Mouse (Mus musculus): ENCODE results near the gene Mmp9. TPM values are rescaled to one million over a fixed set of nuclear protein-coding genes. Genes with fewer than 3 reads are reported as not detected.
A peak's percentile ranks its signal among the peaks of the same experiment; 100 is the strongest.

The Mmp9 gene
- polyA plus RNA-seq, 1 experiment from 2014 or later, result 1.9 TPM

GRCm38 (mm10) chr2:164910360-164911061 is 30.1 kb upstream of the Mmp9 start:
- 4% methylated on average over 37 of the region's 37 CpGs for WGBS
- peaks cover 5% of the 10 kb centered on the region for H3K9me3 ChIP-seq (ENCODE audit: control insufficient read depth, low read length)
- H3K4me2 ChIP-seq, result peak overlapping the region; percentile 85
- peak overlapping the region; percentile 89 for H3K9ac ChIP-seq (ENCODE audit: low read depth, low read length)
- H3K36me3 ChIP-seq (ENCODE audit: control insufficient read depth, insufficient read depth, low read length), result peaks cover 36% of the 10 kb centered on the region
- ATAC-seq (replicated peaks; ENCODE audit: low FRiP score), result peak; percentile 30
- H3K27ac ChIP-seq (ENCODE audit: low read depth, low read length), result peak overlapping the region; percentile 96
- H3K4me3 ChIP-seq (ENCODE audit: low read depth, low read length), result peak overlapping the region; percentile 80
- H3K4me1 ChIP-seq (replicated peaks; ENCODE audit: control insufficient read depth, insufficient read depth, low read length), result peaks cover 28% of the 10 kb centered on the region
- DNase-seq (ENCODE audit: low spot score), result peak; percentile 51
- no peaks in the 10 kb centered on the region for H3K27me3 ChIP-seq (replicated peaks; ENCODE audit: control insufficient read depth, insufficient read depth, low read length)

- Histone ChIP-seq H3K27me3 (replicated peaks; ENCODE audit: control insufficient read depth, insufficient read depth, low read length) (no peaks in the 10 kb centered on the region), H3K4me2 (peak within 1 kb of the TSS; percentile 90), H3K9ac (ENCODE audit: low read depth, low read length) (peak within 1 kb of the TSS; percentile 89), H3K27ac (ENCODE audit: low read depth, low read length) (peak within 1 kb of the TSS; percentile 96), H3K36me3 (ENCODE audit: control insufficient read depth, insufficient read depth, low read length) (peaks cover 28% of the 10 kb centered on the region), H3K9me3 (ENCODE audit: control insufficient read depth, low read length) (peaks cover under 1% of the 10 kb centered on the region), H3K4me3 (ENCODE audit: low read depth, low read length) (peak within 1 kb of the TSS; percentile 80), H3K4me1 (replicated peaks; ENCODE audit: control insufficient read depth, insufficient read depth, low read length) (peaks cover 28% of the 10 kb centered on the region)
- ATAC-seq (replicated peaks; ENCODE audit: low FRiP score) (peak; percentile 83), DNase-seq (ENCODE audit: low spot score) (peak; percentile 97)
- WGBS, result under 1% methylated on average over 91 of the region's 91 CpGs
Observed at GRCm38 (mm10) chr2:164911086-164912048, 29.2 kb upstream of the Mmp9 start, which contains the start of gene Zfp335. Gene Zfp335, minus strand, starts transcription at chr2:164911757.

- Histone ChIP-seq H3K4me1 (replicated peaks; ENCODE audit: control insufficient read depth, insufficient read depth, low read length) (peaks cover 28% of the 10 kb centered on the region), H3K9ac (ENCODE audit: low read depth, low read length) (peak overlapping the region; percentile 89), H3K27ac (ENCODE audit: low read depth, low read length) (peak overlapping the region; percentile 96), H3K4me3 (ENCODE audit: low read depth, low read length) (peak overlapping the region; percentile 80), H3K27me3 (replicated peaks; ENCODE audit: control insufficient read depth, insufficient read depth, low read length) (no peaks in the 10 kb centered on the region), H3K4me2 (peak overlapping the region; percentile 90), H3K36me3 (ENCODE audit: control insufficient read depth, insufficient read depth, low read length) (peaks cover 21% of the 10 kb centered on the region), H3K9me3 (ENCODE audit: control insufficient read depth, low read length) (no peaks in the 10 kb centered on the region)
- peak; percentile 32 for ATAC-seq (replicated peaks; ENCODE audit: low FRiP score)
- DNase-seq (ENCODE audit: low spot score), result no peak
- WGBS, result 7% methylated on average over 12 of the region's 12 CpGs
Observed at GRCm38 (mm10) chr2:164912151-164912550, 28.4 kb upstream of the Mmp9 start.

DNA sequence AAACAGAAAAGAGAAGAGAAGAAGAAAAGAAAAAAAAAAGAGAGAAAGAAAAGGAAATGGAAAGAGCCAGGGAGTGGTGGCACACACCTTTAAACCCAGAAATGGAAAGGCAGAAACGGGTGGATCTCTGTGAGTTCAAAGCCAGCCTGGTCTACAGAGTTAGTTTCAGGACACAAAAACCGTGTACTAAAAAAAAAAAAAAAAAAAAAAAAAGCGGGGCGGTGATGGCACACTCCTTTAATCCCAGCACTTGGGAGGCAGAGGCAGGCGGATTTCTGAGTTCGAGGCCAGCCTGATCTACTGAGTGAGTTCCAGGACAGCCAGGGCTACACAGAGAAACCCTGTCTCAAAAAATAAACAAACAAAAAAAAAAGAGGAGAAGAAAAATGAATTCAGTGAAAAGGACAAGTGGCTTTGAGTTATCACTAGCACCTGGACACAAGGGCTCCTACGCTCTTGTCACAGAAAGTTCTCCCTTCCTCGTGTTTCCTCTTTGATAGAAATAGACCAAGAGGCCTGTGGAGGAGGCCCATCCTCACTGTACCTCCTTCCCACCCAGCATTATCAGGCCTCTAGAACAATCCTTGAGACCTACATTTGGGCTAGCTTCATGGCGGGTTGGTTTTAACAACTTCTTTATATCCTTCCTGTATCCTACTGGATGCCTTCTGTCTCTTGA is 27.7 kb upstream of the Mmp9 start:
- peak overlapping the region; percentile 96 for H3K27ac ChIP-seq (ENCODE audit: low read depth, low read length)

DNA sequence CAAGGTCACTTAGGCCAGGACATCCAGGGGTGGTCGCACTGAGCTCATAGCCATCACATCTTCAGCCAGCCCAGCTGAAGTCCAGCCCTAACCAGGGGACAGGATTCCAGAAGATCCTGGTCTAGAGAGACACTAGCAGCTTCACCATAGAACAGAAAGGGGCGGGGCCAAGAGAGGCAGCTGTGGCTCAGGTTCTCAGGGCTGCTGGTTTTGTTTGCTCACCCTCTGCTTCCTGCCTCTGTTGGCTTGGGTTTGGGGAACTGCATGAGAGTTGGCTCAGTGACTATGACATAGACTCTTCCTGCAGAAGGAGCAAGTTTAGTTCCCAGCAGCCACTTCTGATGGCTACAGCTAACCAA is 27.2 kb upstream of the Mmp9 start:
- no peaks in the 10 kb centered on the region for H3K27me3 ChIP-seq (replicated peaks; ENCODE audit: control insufficient read depth, insufficient read depth, low read length)
- 75% methylated on average over 2 of the region's 2 CpGs for WGBS
- ATAC-seq (replicated peaks; ENCODE audit: low FRiP score) (no peak), DNase-seq (ENCODE audit: low spot score) (no peak)
- no peak overlapping the region for H3K4me3 ChIP-seq (ENCODE audit: low read depth, low read length)
- H3K27ac ChIP-seq (ENCODE audit: low read depth, low read length), result peak overlapping the region; percentile 60
- H3K9ac ChIP-seq (ENCODE audit: low read depth, low read length), result no peak overlapping the region
- no peak overlapping the region for H3K4me2 ChIP-seq
- no peaks in the 10 kb centered on the region for H3K9me3 ChIP-seq (ENCODE audit: control insufficient read depth, low read length)
- H3K4me1 ChIP-seq (replicated peaks; ENCODE audit: control insufficient read depth, insufficient read depth, low read length), result peaks cover 28% of the 10 kb centered on the region
- peaks cover 8% of the 10 kb centered on the region for H3K36me3 ChIP-seq (ENCODE audit: control insufficient read depth, insufficient read depth, low read length)

More for the DNA sequence above, 27.7 kb upstream of the Mmp9 start:
- Histone ChIP-seq H3K36me3 (ENCODE audit: control insufficient read depth, insufficient read depth, low read length) (peaks cover 13% of the 10 kb centered on the region), H3K4me1 (replicated peaks; ENCODE audit: control insufficient read depth, insufficient read depth, low read length) (peaks cover 28% of the 10 kb centered on the region), H3K4me2 (peak overlapping the region; percentile 90), H3K9me3 (ENCODE audit: control insufficient read depth, low read length) (no peaks in the 10 kb centered on the region), H3K9ac (ENCODE audit: low read depth, low read length) (no peak overlapping the region), H3K4me3 (ENCODE audit: low read depth, low read length) (peak overlapping the region; percentile 80; the same call in 1 of the 2 replicates), H3K27me3 (replicated peaks; ENCODE audit: control insufficient read depth, insufficient read depth, low read length) (no peaks in the 10 kb centered on the region)
- DNase-seq (ENCODE audit: low spot score) (no peak), ATAC-seq (replicated peaks; ENCODE audit: low FRiP score) (no peak)
- 74% methylated on average over 8 of the region's 9 CpGs for WGBS

DNA sequence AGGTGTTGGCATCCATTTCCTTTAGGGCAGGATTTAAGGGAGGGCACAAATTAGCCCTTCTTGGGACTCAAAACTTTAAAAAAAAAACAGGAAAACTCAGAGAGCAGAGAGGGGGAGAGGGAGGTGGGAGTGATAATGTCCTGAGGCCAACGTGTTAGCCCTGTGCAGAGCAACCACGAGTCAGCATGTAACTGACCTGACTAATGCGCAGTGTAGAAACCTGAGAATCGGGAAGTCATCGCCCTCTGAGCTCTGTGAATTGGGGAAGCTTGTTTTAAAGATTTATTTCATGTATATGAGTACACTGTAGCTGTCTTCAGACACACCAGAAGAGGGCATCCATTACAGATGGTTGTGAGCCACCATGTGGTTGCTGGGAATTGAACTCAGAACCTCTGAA is 23.8 kb upstream of the Mmp9 start:
- no peak overlapping the region for H3K4me2 ChIP-seq
- WGBS, result 55% methylated on average over 5 of the region's 5 CpGs
- H3K9ac ChIP-seq (ENCODE audit: low read depth, low read length), result no peak overlapping the region
- H3K4me3 ChIP-seq (ENCODE audit: low read depth, low read length), result no peak overlapping the region
- no peak overlapping the region for H3K27ac ChIP-seq (ENCODE audit: low read depth, low read length)
- no peaks in the 10 kb centered on the region for H3K9me3 ChIP-seq (ENCODE audit: control insufficient read depth, low read length)
- no peaks in the 10 kb centered on the region; the same call in 1 of the 2 replicates for H3K36me3 ChIP-seq (ENCODE audit: control insufficient read depth, insufficient read depth, low read length)
- ATAC-seq (replicated peaks; ENCODE audit: low FRiP score) (no peak), DNase-seq (ENCODE audit: low spot score) (no peak)
- no peaks in the 10 kb centered on the region for H3K27me3 ChIP-seq (replicated peaks; ENCODE audit: control insufficient read depth, insufficient read depth, low read length)
- H3K4me1 ChIP-seq (replicated peaks; ENCODE audit: control insufficient read depth, insufficient read depth, low read length), result peaks cover 14% of the 10 kb centered on the region

- H3K9ac ChIP-seq (ENCODE audit: low read depth, low read length), result no peak overlapping the region
- H3K27ac ChIP-seq (ENCODE audit: low read depth, low read length), result no peak overlapping the region
- peaks cover 11% of the 10 kb centered on the region for H3K4me1 ChIP-seq (replicated peaks; ENCODE audit: control insufficient read depth, insufficient read depth, low read length)
- DNase-seq (ENCODE audit: low spot score), result no peak
- H3K4me2 ChIP-seq, result no peak overlapping the region
- no peak overlapping the region for H3K4me3 ChIP-seq (ENCODE audit: low read depth, low read length)
- H3K27me3 ChIP-seq (replicated peaks; ENCODE audit: control insufficient read depth, insufficient read depth, low read length), result no peaks in the 10 kb centered on the region
- no peaks in the 10 kb centered on the region for H3K9me3 ChIP-seq (ENCODE audit: control insufficient read depth, low read length)
- H3K36me3 ChIP-seq (ENCODE audit: control insufficient read depth, insufficient read depth, low read length), result no peaks in the 10 kb centered on the region; the same call in 1 of the 2 replicates
- WGBS, result 72% methylated on average over 10 of the region's 10 CpGs
- ATAC-seq (replicated peaks; ENCODE audit: low FRiP score), result no peak
Observed at GRCm38 (mm10) chr2:164917371-164917770, 23.2 kb upstream of the Mmp9 start.

- no peak for DNase-seq (ENCODE audit: low spot score)
- Histone ChIP-seq H3K27ac (ENCODE audit: low read depth, low read length) (no peak overlapping the region), H3K9ac (ENCODE audit: low read depth, low read length) (no peak overlapping the region), H3K4me2 (no peak overlapping the region), H3K36me3 (ENCODE audit: control insufficient read depth, insufficient read depth, low read length) (no peaks in the 10 kb centered on the region; the same call in 1 of the 2 replicates), H3K9me3 (ENCODE audit: control insufficient read depth, low read length) (no peaks in the 10 kb centered on the region), H3K4me3 (ENCODE audit: low read depth, low read length) (no peak overlapping the region), H3K27me3 (replicated peaks; ENCODE audit: control insufficient read depth, insufficient read depth, low read length) (no peaks in the 10 kb centered on the region), H3K4me1 (replicated peaks; ENCODE audit: control insufficient read depth, insufficient read depth, low read length) (peaks cover 5% of the 10 kb centered on the region)
- 66% methylated on average over 4 of the region's 5 CpGs for WGBS
- no peak; the same call in 1 of the 2 replicates for ATAC-seq (replicated peaks; ENCODE audit: low FRiP score)
Observed at GRCm38 (mm10) chr2:164918325-164918724, 22.3 kb upstream of the Mmp9 start.
